15 mouse cellular contexts compared by ENCODE assay signal in the genomic region with DNA sequence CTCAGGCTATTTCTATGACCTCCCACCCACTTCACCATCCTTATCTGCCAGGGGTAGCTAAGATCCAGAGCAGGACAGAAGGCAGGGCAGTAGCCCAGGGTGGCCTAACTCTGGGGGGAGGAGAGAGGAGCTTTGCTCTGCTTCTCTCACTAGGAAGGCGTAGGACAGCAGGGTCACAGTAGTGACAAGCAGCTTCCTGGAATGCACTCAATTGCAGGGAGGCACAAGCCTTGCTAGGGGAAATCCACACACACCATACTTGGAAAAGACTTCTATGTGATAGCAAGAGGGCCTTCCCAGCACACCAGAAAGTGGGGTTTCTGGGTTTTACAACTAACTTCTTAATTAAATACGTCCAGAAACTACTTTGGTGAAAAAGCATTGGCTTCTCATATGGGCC. TPM values are rescaled to one million over a fixed set of nuclear protein-coding genes. Genes with fewer than 3 reads are reported as not detected.
DNase-seq lines count a peak whose midpoint lies in the region; ATAC-seq and TF ChIP-seq lines count a peak whose summit lies in the region.
"Had no signal": no experiment of that assay in that cellular context is flagged by ENCODE, and none has a peak within 500 bp of the region (broad histone marks: within the 10 kb centered on the region; RNA-seq: fewer than 3 reads in every experiment).

No protein-coding gene starts in this region.

- TF ChIP-seq RAD21 in MEL (IDR thresholded peaks at IDR 0.05; ENCODE audit: low read depth, low read length): no peak

- H3K9me3 ChIP-seq in liver, embryonic 11.5 days (ENCODE audit: control insufficient read depth, low read length): no peaks in the 10 kb centered on the region
- H3K9me3 ChIP-seq in MEL (replicated peaks; ENCODE audit: insufficient read depth, low read length): no peaks in the 10 kb centered on the region
- H3K9me3 ChIP-seq: kidney, embryonic 15.5 days had no signal

- H3K79me2 ChIP-seq in MEL (ENCODE audit: control insufficient read depth, insufficient read depth, low read length, poor library complexity): peaks cover 74% of the 10 kb centered on the region

- no peak overlapping the region for H3K4me3 ChIP-seq in liver, embryonic 11.5 days (ENCODE audit: low read depth, low read length)
- no peak overlapping the region; a peak in 1 of 4 replicates for H3K4me3 ChIP-seq in MEL (ENCODE audit: control insufficient read depth in 1 of 2, insufficient read depth in 1 of 2, low read depth in 2 of 2, low read length in 2 of 2)
- H3K4me3 ChIP-seq: hindbrain, embryonic 10.5 days; kidney, embryonic 15.5 days had no signal

- peak; percentile 90 for DNase-seq in heart, adult 11 months
- DNase-seq in heart, adult 8-10 months (ENCODE audit: low spot score): no peak
- no peak for DNase-seq in liver, embryonic 11.5 days (ENCODE audit: low spot score)
- DNase-seq in liver (no peak), MEL (ENCODE audit: low read depth, low spot score) (peak; percentile 56)
- DNase-seq in heart, postnatal 10 days: peak; percentile 35
- no peak for DNase-seq in natural killer cell, adult 2 months (ENCODE audit: low spot score in 2 of 2)
- no peak for DNase-seq in right cerebral cortex, adult 18-20 months
- DNase-seq: cerebellum, postnatal 36 days; layer of hippocampus, postnatal 36 days; right cerebral cortex, postnatal 25 days; thymus, postnatal 4 days had no signal

- no peak for TF ChIP-seq EP300 in MEL (IDR thresholded peaks at IDR 0.05; ENCODE audit: low read depth in 1 of 2, low read length in 2 of 2)

- peaks cover 25% of the 10 kb centered on the region for H3K36me3 ChIP-seq in liver, embryonic 11.5 days (ENCODE audit: control insufficient read depth, insufficient read depth, low read length)
- peaks cover 0 to 87% of the 10 kb centered on the region in 2 experiments; a peak in 2 of 4 replicates for H3K36me3 ChIP-seq in MEL (ENCODE audit: control insufficient read depth in 1 of 2, insufficient read depth in 2 of 2, low read length in 2 of 2)

- H3K9ac ChIP-seq in liver, embryonic 11.5 days (ENCODE audit: low read depth, low read length): peak overlapping the region; percentile 35
- peak overlapping the region; percentile 48 for H3K9ac ChIP-seq in MEL (ENCODE audit: control insufficient read depth, low read depth, low read length, poor library complexity, severe bottlenecking)
- H3K9ac ChIP-seq: kidney, embryonic 15.5 days had no signal

- no peak for TF ChIP-seq POLR2A in MEL (IDR thresholded peaks at IDR 0.05; ENCODE audit: control insufficient read depth in 1 of 2, insufficient read depth in 1 of 2, low read depth in 1 of 2, low read length in 2 of 2, poor library complexity in 1 of 2)

- peak overlapping the region; percentile 54 for H3K4me2 ChIP-seq in liver, embryonic 11.5 days
- H3K4me2 ChIP-seq: kidney, embryonic 15.5 days had no signal

- peak overlapping the region; percentile 73 for H3K27ac ChIP-seq in liver, embryonic 11.5 days (ENCODE audit: low read depth, low read length)
- H3K27ac ChIP-seq in MEL (ENCODE audit: control insufficient read depth, low read depth, low read length): peak overlapping the region; percentile 93
- H3K27ac ChIP-seq: hindbrain, embryonic 10.5 days; kidney, embryonic 15.5 days had no signal

- intact Hi-C loops in heart, postnatal 10 days (cut with DNase I): no loop called here

- 43% methylated on average over 2 of the region's 2 CpGs for WGBS in liver, embryonic 11.5 days

- no peak for TF ChIP-seq CTCF in MEL (IDR thresholded peaks at IDR 0.05 in 2 of 3, conservative IDR thresholded peaks at IDR 0.05 in 1 of 3; ENCODE audit: control insufficient read depth in 1 of 3, insufficient read depth in 1 of 3, low read depth in 2 of 3, low read length in 3 of 3, poor library complexity in 1 of 3, severe bottlenecking in 1 of 3)

- peaks cover 80% of the 10 kb centered on the region for H3K4me1 ChIP-seq in liver, embryonic 11.5 days (replicated peaks; ENCODE audit: control insufficient read depth, insufficient read depth, low read length)
- peaks cover 45 to 75% of the 10 kb centered on the region in 2 experiments for H3K4me1 ChIP-seq in MEL (ENCODE audit: control insufficient read depth in 1 of 2, insufficient read depth in 2 of 2, low read length in 2 of 2)

- 0 out of 2 replicates have a peak, but pooled peaks have one; percentile 11 for ATAC-seq in liver, embryonic 11.5 days (replicated peaks; ENCODE audit: low FRiP score)
- ATAC-seq: midbrain, embryonic 16.5 days had no signal

- no peaks in the 10 kb centered on the region for H3K27me3 ChIP-seq in liver, embryonic 11.5 days (replicated peaks; ENCODE audit: control insufficient read depth, insufficient read depth, low read length)
- no peaks in the 10 kb centered on the region for H3K27me3 ChIP-seq in MEL (ENCODE audit: control insufficient read depth in 1 of 2, insufficient read depth in 2 of 2, low read length in 2 of 2)
- H3K27me3 ChIP-seq: kidney, embryonic 15.5 days had no signal

TF ChIP-seq in MEL, 35 proteins besides CTCF, POLR2A, EP300 and RAD21:
- TF ChIP-seq GATA1 (IDR thresholded peaks at IDR 0.05; ENCODE audit: low read depth, low read length) (0 out of 2 replicates have a peak, but pooled peaks have one; percentile 3), NRF1 (IDR thresholded peaks at IDR 0.05; ENCODE audit: insufficient read depth, low read depth, low read length, poor library complexity, severe bottlenecking) (no peak)

RNA-seq across cellular contexts. Expression of a gene that starts 12.5 kb away (rescaled TPM):
- 10 to 100 TPM in 1 of 4 experiments, 1 to 10 TPM in 3; 4.7 to 13.0 (median 6.8) TPM for total RNA-seq in heart, adult 8-10 months (2022)
- polyA plus RNA-seq in liver, embryonic 11.5 days (2014; fragmentation: Nextera tagmentation; extraction: Ambion mirVana): 8.3 and 8.9 TPM in 2 replicates
- 12.4 and 16.4 TPM in 2 replicates for total RNA-seq in MEL (2012; rRNA removed)
- 10 to 100 TPM in 1 of 2 experiments, not detected in 1; 23.1 TPM for polyA plus RNA-seq in MEL (2012; ENCODE audit: insufficient read depth in 1 of 2, insufficient read length in 2 of 2, low read depth in 1 of 2, low replicate concordance in 2 of 2, missing spikeins in 1 of 2)
- 10 to 100 TPM; 17.7 to 22.0 TPM for total RNA-seq in heart, postnatal 10 days (2021)

Comparison
In these comparisons a context has a peak if more than half of its experiments do, and no peak if none do; other contexts are left out.
1. DNase-seq: peak in heart, adult 11 months (single experiment), MEL (single experiment) and heart, postnatal 10 days (2 of 2); none in heart, adult 8-10 months (single experiment), liver, embryonic 11.5 days (single experiment), liver (single experiment), natural killer cell, adult 2 months (0 of 2) and right cerebral cortex, adult 18-20 months (single experiment).